Mouse (Mus musculus) kidney, postnatal 25 days (tissue): ENCODE results near the gene Card14.
"Not testable (repeated sequence)": the region's sequence is repeated elsewhere in the genome, so short reads cannot be mapped to it uniquely, and the experiment has no call there.

Experiments used
- DNase-seq, 2 experiments: peaks; one replicate each; pipeline ENCODE4 v3.0.0; 2021; ENCODE audit warnings: mixed read lengths in 2 of 2

Card14 gene

DNA sequence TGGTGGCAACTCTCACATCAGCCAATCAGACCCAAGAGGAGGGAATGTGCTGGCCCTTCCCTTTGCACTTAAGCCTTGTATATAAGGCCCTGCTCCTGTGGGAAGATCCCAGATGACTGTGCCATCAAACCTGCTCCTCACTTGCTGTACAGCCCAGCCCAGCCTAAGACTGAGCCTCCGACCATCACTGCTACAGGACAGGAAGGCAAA is at the start of gene Card14:
Gene Card14 (plus strand): TSS at position 111 of the 210 bp plus-strand sequence.
- no peak for DNase-seq

GRCm38 (mm10) chr11:119258216-119258571 is 49.4 kb upstream of the Card14 start:
- no peak for DNase-seq

DNA sequence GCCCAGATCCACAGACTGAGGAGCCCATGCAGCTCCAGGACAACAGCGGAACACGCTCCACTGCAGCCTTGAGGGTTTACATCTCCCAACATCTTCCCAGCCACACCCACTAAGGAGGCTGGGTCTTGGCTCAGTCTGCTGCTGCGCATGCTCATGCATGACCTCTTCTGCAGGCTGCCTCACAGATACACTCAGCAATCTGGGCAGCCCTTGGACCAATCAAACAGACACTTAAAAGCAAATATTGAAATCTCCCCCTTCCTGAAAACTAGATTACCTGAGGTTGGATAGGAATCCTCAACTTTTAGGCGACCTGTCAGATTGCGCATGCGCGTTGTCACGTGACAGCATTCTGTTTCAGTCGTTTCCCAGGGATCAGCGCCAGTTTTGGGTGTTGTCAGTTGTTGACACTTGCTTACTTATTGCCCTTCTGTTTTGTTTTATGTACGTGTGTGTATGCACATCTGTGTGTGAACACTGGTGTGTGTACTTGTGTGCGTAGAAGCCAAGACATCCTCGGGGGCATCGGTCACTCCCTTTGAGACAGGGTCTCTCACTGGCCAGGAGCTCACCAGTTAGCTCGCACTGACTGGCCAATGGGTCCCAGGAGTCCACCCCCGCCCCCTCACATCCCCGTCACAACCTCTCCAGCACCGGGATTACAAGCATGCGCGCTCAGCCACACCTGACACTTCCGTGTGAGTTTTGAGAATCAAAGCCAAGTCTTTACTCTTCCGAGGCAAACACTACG is 48.8 kb upstream of the Card14 start:
- DNase-seq, result peak; percentile 74 to 84

GRCm38 (mm10) chr11:119259977-119260376 is 47.6 kb upstream of the Card14 start:
- DNase-seq, result no peak

DNA sequence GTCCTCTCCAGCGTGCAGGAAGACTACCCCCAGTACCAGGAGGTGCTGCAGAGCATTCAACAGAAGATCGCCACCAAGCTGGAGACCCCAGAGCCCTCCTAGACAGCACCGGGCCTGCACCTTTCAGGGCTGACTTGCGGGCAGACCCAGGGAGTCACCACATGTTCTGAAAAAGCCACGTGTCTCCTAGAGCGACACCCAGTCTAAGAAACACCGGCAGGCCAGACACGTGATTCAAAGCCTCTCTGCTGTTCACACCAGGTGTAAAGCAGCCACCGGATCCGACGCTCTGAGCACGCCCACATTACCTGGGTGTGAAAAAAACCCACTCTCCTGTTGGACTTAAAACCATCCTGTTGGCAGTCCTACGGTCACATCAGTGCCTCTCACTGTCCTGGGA is 43.2 kb upstream of the Card14 start:
- no peak for DNase-seq

DNA sequence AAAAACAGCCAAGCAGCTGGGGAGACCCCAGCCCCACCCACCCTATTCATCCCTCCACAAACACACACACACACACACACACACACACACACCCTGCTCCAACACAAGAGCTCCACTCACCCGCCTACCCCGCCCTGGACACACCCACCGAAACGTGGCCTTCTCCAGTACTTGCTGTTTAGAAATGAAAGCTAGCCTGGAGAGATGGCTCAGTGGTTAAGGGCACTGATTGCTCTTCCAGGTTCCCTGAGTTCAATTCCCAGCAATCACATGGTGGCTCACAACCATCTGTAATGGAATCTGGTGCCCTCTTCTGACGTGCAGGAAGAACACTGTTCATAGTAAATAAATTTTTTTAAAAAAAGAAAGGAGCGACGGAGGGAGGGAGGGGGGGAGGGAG is 41.8 kb upstream of the Card14 start:
- DNase-seq, result no peak

GRCm38 (mm10) chr11:119267241-119267674 is 40.3 kb upstream of the Card14 start:
- DNase-seq, result peak; percentile 79 to 88

- DNase-seq, result peak; percentile 96 to 97
Measured at GRCm38 (mm10) chr11:119267768-119268556, 39.6 kb upstream of the Card14 start, which contains the start of gene Gaa. TSS of gene Gaa (plus strand) at chr11:119267887.

DNA sequence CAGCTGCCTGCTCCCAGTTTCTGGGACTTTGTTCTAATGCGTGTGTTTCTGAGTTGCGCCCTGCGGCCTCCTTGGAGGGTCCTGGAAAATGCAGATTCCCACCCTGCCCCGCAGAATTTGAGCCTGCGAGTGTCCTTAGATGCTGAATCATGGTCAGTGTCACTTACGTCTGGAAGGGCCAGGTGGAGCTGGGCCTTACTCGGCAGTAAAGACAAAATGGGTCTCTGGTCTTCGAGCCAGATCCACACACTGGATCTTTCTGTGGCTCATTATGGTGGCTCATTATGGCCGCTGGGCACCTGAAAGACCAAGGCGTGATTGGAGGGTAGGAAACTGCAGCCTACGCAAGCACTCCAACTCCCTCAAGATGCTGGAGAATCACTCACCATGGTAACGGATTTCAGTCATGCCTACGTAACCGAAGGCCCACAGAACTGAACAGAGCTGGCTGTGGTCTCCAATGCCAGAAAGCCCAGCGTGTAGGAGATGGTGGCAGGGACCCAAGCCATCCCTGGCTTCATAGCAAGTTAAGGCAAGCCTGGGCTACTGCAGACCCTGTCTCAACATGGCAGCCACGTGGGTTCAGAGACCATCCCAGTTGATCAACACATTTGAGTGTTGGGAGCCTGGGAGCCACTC is 38.9 kb upstream of the Card14 start:
- DNase-seq, result no peak

GRCm38 (mm10) chr11:119272492-119272891 is 35.1 kb upstream of the Card14 start:
- DNase-seq, result not testable (repeated sequence)

DNA sequence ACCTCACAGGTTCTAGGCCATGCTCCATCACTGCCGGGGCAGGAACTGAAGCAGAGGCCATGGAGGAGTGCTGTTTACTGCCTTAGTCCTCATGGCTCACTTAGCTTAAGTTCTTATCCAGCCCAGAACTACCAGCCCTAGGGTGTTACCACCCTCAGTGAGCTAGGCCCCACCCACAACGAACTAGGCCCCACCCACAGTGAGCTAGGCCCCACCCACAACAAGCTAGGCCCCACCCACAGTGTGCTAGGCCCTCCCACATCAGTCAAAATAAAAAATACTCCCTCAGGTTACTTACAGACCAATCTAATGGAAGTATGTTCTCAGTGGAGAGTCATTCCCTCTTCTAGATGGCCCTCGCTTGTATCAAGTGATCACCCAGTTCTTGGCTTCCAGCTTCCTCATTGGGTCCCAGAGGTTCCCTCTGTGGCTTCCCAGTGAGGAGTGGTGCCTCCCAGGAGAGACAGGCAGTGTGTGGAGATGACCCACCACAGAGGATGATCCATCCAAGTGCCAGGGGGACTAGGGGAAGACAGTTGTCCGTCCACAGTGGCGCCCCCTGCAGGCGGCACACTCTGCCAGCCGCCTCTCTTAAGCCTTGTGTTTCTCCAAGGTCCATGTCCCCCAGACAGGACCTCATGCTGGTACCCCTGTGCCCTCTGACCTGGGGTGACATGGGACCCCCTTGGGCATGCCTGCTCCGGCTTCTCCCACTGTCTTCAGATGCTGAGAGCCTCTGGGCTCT is 34.2 kb upstream of the Card14 start:
- DNase-seq, result no peak

DNA sequence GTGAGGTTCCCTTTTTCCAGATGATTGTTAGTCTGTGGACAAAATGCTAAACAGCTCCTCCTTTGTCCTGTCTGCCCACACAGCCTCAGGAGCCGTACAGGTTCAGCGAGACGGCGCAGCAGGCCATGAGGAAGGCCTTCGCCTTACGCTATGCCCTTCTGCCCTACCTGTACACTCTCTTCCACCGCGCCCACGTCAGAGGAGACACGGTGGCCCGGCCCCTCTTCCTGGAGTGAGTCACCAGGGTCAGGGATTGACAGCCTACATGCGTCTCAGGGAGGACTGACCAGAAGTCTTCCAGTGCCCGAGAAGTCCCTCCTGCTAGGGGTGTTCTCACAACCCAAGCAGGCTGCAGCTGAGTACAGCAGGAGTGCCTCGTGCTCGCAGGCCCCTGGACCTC is 26.5 kb upstream of the Card14 start:
- no peak for DNase-seq

DNA sequence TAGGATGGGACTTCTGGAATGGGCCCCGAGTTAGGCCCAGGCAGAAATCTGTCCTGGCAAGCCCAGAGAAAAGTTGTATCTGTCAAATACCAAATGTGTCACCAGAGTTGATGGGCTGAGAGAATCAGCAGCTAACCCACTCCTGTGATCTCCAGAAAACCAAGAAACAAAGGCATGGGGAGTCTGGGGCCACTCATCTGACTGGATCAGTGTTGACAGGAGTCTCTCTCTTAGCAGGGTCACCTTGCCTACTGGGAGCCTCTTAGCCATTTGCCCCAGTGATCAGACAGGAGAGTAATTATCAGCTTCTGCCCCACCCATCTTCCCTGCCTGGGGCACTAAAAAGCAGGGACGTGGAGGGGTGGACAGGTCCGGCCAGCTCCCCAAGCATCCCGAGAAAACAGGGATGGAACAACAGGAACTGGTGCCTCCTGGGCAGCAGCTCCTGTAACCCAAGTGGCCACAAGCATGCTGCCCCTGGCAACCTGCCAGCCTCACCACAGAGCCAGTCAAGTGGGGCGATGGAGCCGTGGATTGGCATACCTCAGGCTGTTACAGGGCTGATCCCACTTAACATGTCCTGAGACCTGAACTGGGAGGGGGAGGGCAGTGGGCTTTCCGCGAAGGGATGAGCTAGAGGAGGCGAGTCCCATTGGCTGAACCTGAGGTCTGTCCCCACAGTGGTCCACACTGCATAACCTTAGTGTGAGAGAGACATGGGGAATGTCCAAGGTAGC is 21.6 kb upstream of the Card14 start:
- DNase-seq, result peak; percentile 64 to 74

- no peak for DNase-seq
Measured at GRCm38 (mm10) chr11:119287207-119287992, 20.2 kb upstream of the Card14 start.

DNA sequence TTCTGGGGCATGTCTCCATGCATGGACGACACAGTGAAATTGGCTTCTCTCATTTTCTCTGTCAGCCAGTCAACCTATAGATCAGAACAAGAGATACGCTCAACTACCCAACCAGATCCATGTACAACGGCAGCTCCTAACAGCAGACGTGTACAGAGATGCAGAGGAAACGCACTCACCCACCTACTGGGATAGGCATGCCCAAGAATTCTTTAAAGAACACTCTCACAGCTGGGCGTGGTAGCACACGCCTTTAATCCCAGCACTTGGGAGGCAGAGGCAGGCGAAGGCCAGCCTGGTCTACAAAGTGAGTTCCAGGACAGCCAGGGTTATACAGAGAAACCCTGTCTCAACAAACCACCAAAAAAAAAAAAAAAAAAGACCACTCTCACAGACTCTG is 14.7 kb upstream of the Card14 start:
- DNase-seq, result not testable (repeated sequence)

- DNase-seq, result no peak
Measured at GRCm38 (mm10) chr11:119297996-119298395, 9.6 kb upstream of the Card14 start.

DNA sequence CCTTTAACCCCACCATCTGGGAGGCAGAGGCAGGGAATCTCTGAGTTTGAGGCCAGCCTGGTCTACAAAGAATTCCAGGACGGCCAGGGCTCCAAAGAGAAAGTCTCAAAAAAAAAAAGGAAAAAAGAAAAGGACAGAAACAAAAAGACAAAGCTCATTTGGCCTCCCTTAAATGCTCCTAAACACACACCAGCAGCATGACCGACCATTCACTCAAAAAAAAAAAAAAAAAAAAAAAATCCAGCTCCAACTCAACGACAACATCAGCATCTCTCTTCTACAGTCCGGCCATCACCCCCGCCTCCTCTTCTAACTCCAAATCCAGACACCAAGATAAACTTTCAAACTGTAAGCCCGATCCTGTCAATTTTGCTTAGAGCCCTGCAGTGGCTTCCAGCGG is 8.7 kb upstream of the Card14 start:
- DNase-seq, result no peak

GRCm38 (mm10) chr11:119299391-119300245 is 8.0 kb upstream of the Card14 start, which contains the start of gene Eif4a3:
TSS of gene Eif4a3 (minus strand) at chr11:119300089.
- DNase-seq, result peak; percentile 97 to 98

DNA sequence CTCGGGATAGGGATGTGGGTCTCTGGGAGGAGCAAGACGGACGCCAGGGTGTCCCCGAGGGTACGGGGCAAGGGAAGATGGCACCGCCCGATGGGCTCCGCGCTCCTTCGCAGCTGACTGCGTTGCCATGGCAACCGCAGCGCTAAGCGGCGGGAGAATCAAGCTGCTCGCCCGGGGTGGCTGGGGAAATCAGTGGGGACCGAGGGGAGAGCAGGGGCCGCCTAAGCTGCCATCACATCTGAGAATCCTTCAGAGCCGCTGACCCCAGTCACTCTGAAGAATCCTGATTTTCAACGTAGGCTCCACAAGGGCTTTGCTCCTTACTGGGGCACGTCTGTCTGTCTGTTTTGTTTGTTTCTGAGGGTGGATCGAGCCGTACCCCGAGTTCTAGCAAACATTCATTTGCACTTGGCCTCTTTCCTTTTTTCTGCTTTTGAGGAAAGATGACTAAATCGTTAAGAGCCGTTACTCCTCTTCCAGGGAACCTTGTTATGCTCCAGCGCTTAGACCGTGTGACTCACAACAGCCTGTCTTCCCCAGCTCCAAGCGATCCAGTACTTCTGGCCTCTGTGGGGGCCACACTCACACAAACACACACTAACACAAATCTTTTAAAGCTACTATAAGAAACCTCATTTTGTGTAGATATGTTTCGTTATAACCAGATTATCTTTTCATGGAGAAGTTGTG is 7.2 kb upstream of the Card14 start:
- no peak for DNase-seq

DNA sequence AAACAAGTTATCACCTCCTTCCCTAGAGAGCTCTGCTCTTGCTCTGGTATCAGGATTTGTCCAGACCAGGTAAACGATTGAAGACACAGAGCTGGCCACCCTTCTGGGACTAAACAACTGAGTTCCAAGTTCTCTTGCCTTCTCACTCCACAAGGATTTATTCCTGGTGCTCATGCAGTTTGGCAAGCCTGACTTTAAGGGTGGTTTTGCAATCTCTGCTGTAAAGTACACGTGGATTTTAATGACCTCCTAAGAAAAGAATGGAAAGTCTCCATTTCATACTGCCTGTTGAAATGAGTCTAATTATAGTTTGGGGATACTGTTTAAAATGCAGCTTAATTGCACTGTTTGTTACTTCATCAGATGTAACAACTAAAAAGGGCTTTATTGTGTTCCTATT is 6.6 kb upstream of the Card14 start:
- no peak for DNase-seq
